Mouse (Mus musculus): ENCODE data around the gene Trim14. TPM values are rescaled to one million over a fixed set of nuclear protein-coding genes. Genes with fewer than 3 reads are reported as not detected.

Trim14 gene
- 29.5 TPM for polyA plus RNA-seq (2014; fragmentation: Illumina TruSeq; extraction: RNeasy Lipid Tissue Mini Kit (QIAGEN cat#74804); ENCODE audit: low read depth, low replicate concordance)

GRCm38 (mm10) chr4:46535840-46536361, at the start of gene Trim14:
Gene Trim14, minus strand, starts transcription at chr4:46536141.

DNA sequence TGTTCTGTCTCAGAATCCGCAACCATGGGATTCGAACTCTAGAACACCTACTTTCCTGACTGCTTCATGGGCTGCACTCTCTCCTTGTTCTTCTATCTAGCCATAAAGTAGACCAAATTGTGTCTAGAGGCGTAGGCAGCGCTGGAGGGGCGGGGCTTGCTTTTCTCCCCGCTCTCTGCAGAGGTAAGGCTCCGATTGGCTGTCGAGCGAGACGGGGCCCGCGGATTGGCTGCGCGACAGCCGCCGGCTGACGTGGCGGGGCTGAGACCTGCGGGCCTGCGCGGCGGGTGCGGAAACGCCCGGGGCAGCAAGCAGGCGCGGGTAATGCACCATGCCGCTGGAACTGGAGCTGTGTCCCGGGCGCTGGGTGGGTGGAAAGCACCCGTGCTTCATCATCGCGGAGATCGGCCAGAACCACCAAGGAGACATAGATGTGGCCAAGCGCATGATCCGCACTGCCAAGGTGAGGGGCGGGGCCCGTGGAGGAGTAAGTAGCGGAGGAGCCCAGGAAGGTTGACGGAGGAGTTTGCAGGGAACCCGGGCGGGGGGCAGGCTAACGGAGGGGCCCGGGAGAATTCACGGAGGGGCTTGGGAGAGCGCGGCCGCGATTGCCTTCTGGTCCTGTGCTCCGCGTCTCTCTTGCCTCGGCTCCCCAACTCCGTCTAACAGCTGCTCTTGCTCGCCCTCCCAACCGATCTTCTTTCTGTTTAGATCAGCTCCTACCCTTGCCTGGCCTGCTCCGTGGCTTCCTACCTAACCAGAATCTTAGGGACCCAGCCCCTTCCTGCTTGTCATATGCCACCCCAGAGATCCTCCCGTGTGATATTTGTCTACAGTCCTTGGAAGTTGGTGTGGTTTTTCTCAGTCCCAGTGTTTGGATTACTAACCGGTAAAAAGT, 46.7 kb downstream of the Trim14 start, which contains the start of gene Nans:
Gene Nans, plus strand, starts transcription at position 221 of the 898 bp plus-strand sequence.

GRCm38 (mm10) chr4:46450519-46451131, 85.3 kb downstream of the Trim14 start, which contains the start of gene Anp32b:
Gene Anp32b, plus strand, starts transcription at chr4:46450902.

Other genes with a start within 250 kb of the Trim14 start
- not detected for gene Foxe1, start 192.5 kb downstream of the Trim14 start, polyA plus RNA-seq (2014; fragmentation: Illumina TruSeq; extraction: RNeasy Lipid Tissue Mini Kit (QIAGEN cat#74804); ENCODE audit: low read depth, low replicate concordance)
- 5.7 TPM for gene Trmo, start 146.7 kb downstream of the Trim14 start, polyA plus RNA-seq (2014; fragmentation: Illumina TruSeq; extraction: RNeasy Lipid Tissue Mini Kit (QIAGEN cat#74804); ENCODE audit: low read depth, low replicate concordance)
- gene Hemgn, start 122.6 kb downstream of the Trim14 start, polyA plus RNA-seq (2014; fragmentation: Illumina TruSeq; extraction: RNeasy Lipid Tissue Mini Kit (QIAGEN cat#74804); ENCODE audit: low read depth, low replicate concordance), result 0.76 TPM
- 97.5 TPM for gene Anp32b, start 85.2 kb downstream of the Trim14 start, polyA plus RNA-seq (2014; fragmentation: Illumina TruSeq; extraction: RNeasy Lipid Tissue Mini Kit (QIAGEN cat#74804); ENCODE audit: low read depth, low replicate concordance)
- gene Nans, start 46.9 kb downstream of the Trim14 start, polyA plus RNA-seq (2014; fragmentation: Illumina TruSeq; extraction: RNeasy Lipid Tissue Mini Kit (QIAGEN cat#74804); ENCODE audit: low read depth, low replicate concordance), result 119 TPM
- 72.0 TPM for gene Coro2a, start 66.1 kb upstream of the Trim14 start, polyA plus RNA-seq (2014; fragmentation: Illumina TruSeq; extraction: RNeasy Lipid Tissue Mini Kit (QIAGEN cat#74804); ENCODE audit: low read depth, low replicate concordance)
- 6.6 TPM for gene Tbc1d2, start 114.1 kb upstream of the Trim14 start, polyA plus RNA-seq (2014; fragmentation: Illumina TruSeq; extraction: RNeasy Lipid Tissue Mini Kit (QIAGEN cat#74804); ENCODE audit: low read depth, low replicate concordance)

Measured in adipose tissue, adult 10 weeks (tissue).